Mouse (Mus musculus): ENCODE results near the gene Ccdc13. TPM values are rescaled to one million over a fixed set of nuclear protein-coding genes. Genes with fewer than 3 reads are reported as not detected.

The Ccdc13 gene
- polyA plus RNA-seq, 1 experiment from 2014 or later = 0.08 TPM

GRCm38 (mm10) chr9:121776511-121776910 is 62.8 kb downstream of the Ccdc13 start:
- Histone ChIP-seq H3K27me3 (replicated peaks) (peaks cover 62% of the 10 kb centered on the region), H3K4me2 (no peak overlapping the region), H3K4me1 (replicated peaks) (peaks cover 28% of the 10 kb centered on the region), H3K27ac (ENCODE audit: poor library complexity, severe bottlenecking) (no peak overlapping the region), H3K4me3 (no peak overlapping the region), H3K9me3 (replicated peaks) (no peaks in the 10 kb centered on the region), H3K36me3 (no peaks in the 10 kb centered on the region), H3K9ac (no peak overlapping the region)
- 62% methylated on average over 7 of the region's 7 CpGs for WGBS
- no peak for ATAC-seq (ENCODE audit: insufficient number of reproducible peaks, low FRiP score)

GRCm38 (mm10) chr9:121775951-121776350 is 63.3 kb downstream of the Ccdc13 start:
- Histone ChIP-seq H3K27me3 (replicated peaks) (peaks cover 62% of the 10 kb centered on the region), H3K9ac (no peak overlapping the region), H3K4me2 (no peak overlapping the region), H3K4me1 (replicated peaks) (peaks cover 28% of the 10 kb centered on the region), H3K36me3 (no peaks in the 10 kb centered on the region), H3K4me3 (no peak overlapping the region), H3K27ac (ENCODE audit: poor library complexity, severe bottlenecking) (no peak overlapping the region), H3K9me3 (replicated peaks) (no peaks in the 10 kb centered on the region)
- WGBS = 79% methylated on average over 10 of the region's 10 CpGs
- ATAC-seq (ENCODE audit: insufficient number of reproducible peaks, low FRiP score) = no peak

GRCm38 (mm10) chr9:121772412-121772811 is 66.8 kb downstream of the Ccdc13 start:
- Histone ChIP-seq H3K9me3 (replicated peaks) (no peaks in the 10 kb centered on the region), H3K27me3 (replicated peaks) (peaks cover 26% of the 10 kb centered on the region), H3K4me1 (replicated peaks) (peaks cover 14% of the 10 kb centered on the region), H3K27ac (ENCODE audit: poor library complexity, severe bottlenecking) (no peak overlapping the region), H3K4me3 (no peak overlapping the region), H3K36me3 (peaks cover 17% of the 10 kb centered on the region), H3K9ac (no peak overlapping the region), H3K4me2 (no peak overlapping the region)
- 57% methylated on average over 5 of the region's 5 CpGs for WGBS
- no peak for ATAC-seq (ENCODE audit: insufficient number of reproducible peaks, low FRiP score)

GRCm38 (mm10) chr9:121765166-121765855 is 74.0 kb downstream of the Ccdc13 start:
- H3K27ac ChIP-seq (ENCODE audit: poor library complexity, severe bottlenecking) = no peak overlapping the region
- H3K4me1 ChIP-seq (replicated peaks) = peaks cover 19% of the 10 kb centered on the region
- no peak overlapping the region for H3K4me2 ChIP-seq
- ATAC-seq (ENCODE audit: insufficient number of reproducible peaks, low FRiP score) = no peak
- H3K9ac ChIP-seq = no peak overlapping the region
- 90% methylated on average over 16 of the region's 16 CpGs for WGBS
- H3K36me3 ChIP-seq = peaks cover 68% of the 10 kb centered on the region
- no peaks in the 10 kb centered on the region for H3K9me3 ChIP-seq (replicated peaks)
- H3K4me3 ChIP-seq = no peak overlapping the region
- no peaks in the 10 kb centered on the region for H3K27me3 ChIP-seq (replicated peaks)

- H3K4me1 ChIP-seq (replicated peaks) = peaks cover 21% of the 10 kb centered on the region
- ATAC-seq (ENCODE audit: insufficient number of reproducible peaks, low FRiP score) = no peak
- no peak overlapping the region for H3K4me3 ChIP-seq
- no peaks in the 10 kb centered on the region for H3K27me3 ChIP-seq (replicated peaks)
- WGBS = 87% methylated on average over 19 of the region's 19 CpGs
- H3K27ac ChIP-seq (ENCODE audit: poor library complexity, severe bottlenecking) = no peak overlapping the region
- H3K36me3 ChIP-seq = peaks cover 64% of the 10 kb centered on the region
- no peak overlapping the region for H3K4me2 ChIP-seq
- no peaks in the 10 kb centered on the region for H3K9me3 ChIP-seq (replicated peaks)
- H3K9ac ChIP-seq = no peak overlapping the region
These were observed 75.5 kb downstream of the Ccdc13 start for GRCm38 (mm10) chr9:121763716-121764115.

GRCm38 (mm10) chr9:121762761-121763160 is 76.5 kb downstream of the Ccdc13 start:
- no peak overlapping the region for H3K4me2 ChIP-seq
- peaks cover 31% of the 10 kb centered on the region for H3K4me1 ChIP-seq (replicated peaks)
- H3K9ac ChIP-seq = no peak overlapping the region
- H3K27me3 ChIP-seq (replicated peaks) = no peaks in the 10 kb centered on the region
- 85% methylated on average over 25 of the region's 25 CpGs for WGBS
- H3K27ac ChIP-seq (ENCODE audit: poor library complexity, severe bottlenecking) = no peak overlapping the region
- no peak for ATAC-seq (ENCODE audit: insufficient number of reproducible peaks, low FRiP score)
- no peaks in the 10 kb centered on the region for H3K9me3 ChIP-seq (replicated peaks)
- H3K4me3 ChIP-seq = no peak overlapping the region
- peaks cover 54% of the 10 kb centered on the region for H3K36me3 ChIP-seq

- ATAC-seq (ENCODE audit: insufficient number of reproducible peaks, low FRiP score) = no peak
- Histone ChIP-seq H3K4me2 (no peak overlapping the region), H3K36me3 (peaks cover 49% of the 10 kb centered on the region), H3K9ac (peak overlapping the region; percentile 44; the same call in 1 of the 2 replicates), H3K27ac (ENCODE audit: poor library complexity, severe bottlenecking) (no peak overlapping the region), H3K27me3 (replicated peaks) (no peaks in the 10 kb centered on the region), H3K4me1 (replicated peaks) (peaks cover 35% of the 10 kb centered on the region), H3K9me3 (replicated peaks) (no peaks in the 10 kb centered on the region), H3K4me3 (no peak overlapping the region)
- WGBS = 81% methylated on average over 10 of the region's 10 CpGs
These were observed 77.0 kb downstream of the Ccdc13 start for GRCm38 (mm10) chr9:121762248-121762647.

GRCm38 (mm10) chr9:121761787-121762186 is 77.5 kb downstream of the Ccdc13 start:
- WGBS = 70% methylated on average over 8 of the region's 8 CpGs
- no peak overlapping the region for H3K4me3 ChIP-seq
- peaks cover 47% of the 10 kb centered on the region for H3K36me3 ChIP-seq
- no peaks in the 10 kb centered on the region for H3K9me3 ChIP-seq (replicated peaks)
- no peak overlapping the region for H3K4me2 ChIP-seq
- ATAC-seq (ENCODE audit: insufficient number of reproducible peaks, low FRiP score) = no peak
- H3K9ac ChIP-seq = peak overlapping the region; percentile 44
- H3K27me3 ChIP-seq (replicated peaks) = no peaks in the 10 kb centered on the region
- H3K27ac ChIP-seq (ENCODE audit: poor library complexity, severe bottlenecking) = no peak overlapping the region
- peaks cover 35% of the 10 kb centered on the region for H3K4me1 ChIP-seq (replicated peaks)

GRCm38 (mm10) chr9:121761091-121761665 is 78.1 kb downstream of the Ccdc13 start:
- Histone ChIP-seq H3K36me3 (peaks cover 45% of the 10 kb centered on the region), H3K4me1 (replicated peaks) (peaks cover 35% of the 10 kb centered on the region), H3K27me3 (replicated peaks) (no peaks in the 10 kb centered on the region), H3K9me3 (replicated peaks) (no peaks in the 10 kb centered on the region), H3K27ac (ENCODE audit: poor library complexity, severe bottlenecking) (peak overlapping the region; percentile 95; the same call in 1 of the 2 replicates), H3K9ac (peak overlapping the region; percentile 94), H3K4me3 (peak overlapping the region; percentile 85), H3K4me2 (peak overlapping the region; percentile 85)
- 63% methylated on average over 10 of the region's 10 CpGs for WGBS
- no peak for ATAC-seq (ENCODE audit: insufficient number of reproducible peaks, low FRiP score)

- ATAC-seq (ENCODE audit: insufficient number of reproducible peaks, low FRiP score) = peak; percentile 74
- H3K4me2 ChIP-seq = peak overlapping the region; percentile 85
- peaks cover 45% of the 10 kb centered on the region for H3K36me3 ChIP-seq
- no peaks in the 10 kb centered on the region for H3K27me3 ChIP-seq (replicated peaks)
- peak overlapping the region; percentile 85 for H3K4me3 ChIP-seq
- no peaks in the 10 kb centered on the region for H3K9me3 ChIP-seq (replicated peaks)
- H3K4me1 ChIP-seq (replicated peaks) = peaks cover 35% of the 10 kb centered on the region
- peak overlapping the region; percentile 94 for H3K9ac ChIP-seq
- 2% methylated on average over 40 of the region's 43 CpGs for WGBS
- H3K27ac ChIP-seq (ENCODE audit: poor library complexity, severe bottlenecking) = peak overlapping the region; percentile 95
These were observed 78.8 kb downstream of the Ccdc13 start for GRCm38 (mm10) chr9:121760271-121761090.

All from heart, embryonic 12.5 days (tissue).